Mouse (Mus musculus) spleen, postnatal 10 days (tissue): ENCODE data around the gene Amotl1.

Source experiments
- DNase-seq, 2 experiments: peaks; one replicate each; pipeline ENCODE4 v3.0.0; 2021 to 2022; ENCODE audit warnings: low spot score in 2 of 2

The Amotl1 gene

GRCm38 (mm10) chr9:14547584-14548365 is 97.1 kb downstream of the Amotl1 start:
- no peak for DNase-seq

- DNase-seq, result no peak
Measured at GRCm38 (mm10) chr9:14544034-14544757, 100.7 kb downstream of the Amotl1 start.

GRCm38 (mm10) chr9:14534833-14535456 is 109.9 kb downstream of the Amotl1 start:
- DNase-seq, result no peak

GRCm38 (mm10) chr9:14533659-14534058 is 111.2 kb downstream of the Amotl1 start:
- no peak for DNase-seq

- DNase-seq, result no peak
Measured at GRCm38 (mm10) chr9:14532283-14532682, 112.6 kb downstream of the Amotl1 start.

- DNase-seq, result no peak
Measured at GRCm38 (mm10) chr9:14530004-14530403, 114.9 kb downstream of the Amotl1 start.

GRCm38 (mm10) chr9:14523408-14524043 is 121.3 kb downstream of the Amotl1 start:
- DNase-seq, result peak; percentile 35 to 70

GRCm38 (mm10) chr9:14521695-14522094 is 123.2 kb downstream of the Amotl1 start:
- no peak for DNase-seq

- no peak for DNase-seq
Measured at GRCm38 (mm10) chr9:14520971-14521670, 123.7 kb downstream of the Amotl1 start.

GRCm38 (mm10) chr9:14518105-14518504 is 126.8 kb downstream of the Amotl1 start:
- DNase-seq, result no peak

- no peak for DNase-seq
Measured at GRCm38 (mm10) chr9:14517296-14517695, 127.6 kb downstream of the Amotl1 start.

- no peak for DNase-seq
Measured at GRCm38 (mm10) chr9:14512633-14513445, 132.0 kb downstream of the Amotl1 start.

- no peak for DNase-seq
Measured at GRCm38 (mm10) chr9:14500916-14501424, 143.9 kb downstream of the Amotl1 start.

GRCm38 (mm10) chr9:14500023-14500915 is 144.6 kb downstream of the Amotl1 start, which contains the start of the genes Kdm4d and Cwc15:
Kdm4d (minus strand) TSS chr9:14500482.
Cwc15 (plus strand) TSS chr9:14500617.
- DNase-seq, result peak; percentile 88 to 95

GRCm38 (mm10) chr9:14498896-14499705 is 145.8 kb downstream of the Amotl1 start:
- no peak for DNase-seq
